Mouse (Mus musculus) cerebellum, adult (tissue): ENCODE results near the gene Clk3.
"Not testable (repeated sequence)": the region's sequence is repeated elsewhere in the genome, so short reads cannot be mapped to it uniquely, and the experiment has no call there.

Experiments used
- ATAC-seq: cut with Nextera tagmentation; 2 replicates; pipeline ENCODE4 v1.9.2; 2017; ENCODE audit warnings: mild to moderate bottlenecking, moderate library complexity, mixed read lengths; ENCODE audit not compliant: insufficient number of reproducible peaks, low FRiP score, low TSS enrichment

Gene Clk3

DNA sequence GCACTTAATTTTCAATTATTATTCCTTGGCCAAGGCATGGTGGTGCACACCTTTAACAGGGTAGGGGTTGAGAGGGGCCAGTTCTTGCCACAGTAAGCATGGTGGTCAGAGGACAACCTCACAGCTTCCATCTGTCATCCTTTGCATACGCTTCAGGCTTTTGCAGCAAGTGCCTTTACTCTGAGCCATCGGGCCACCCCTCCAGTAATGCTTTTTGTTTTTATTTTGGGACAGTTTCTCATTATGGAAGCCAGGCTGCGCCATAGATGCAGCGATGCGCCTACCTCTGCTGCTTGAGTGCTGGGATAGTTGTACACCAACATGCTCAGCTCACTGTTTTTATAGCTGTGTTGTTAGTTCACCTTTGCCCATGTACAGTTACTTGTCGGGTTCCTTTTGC, 32.1 kb downstream of the Clk3 start:
- ATAC-seq: no peak

DNA sequence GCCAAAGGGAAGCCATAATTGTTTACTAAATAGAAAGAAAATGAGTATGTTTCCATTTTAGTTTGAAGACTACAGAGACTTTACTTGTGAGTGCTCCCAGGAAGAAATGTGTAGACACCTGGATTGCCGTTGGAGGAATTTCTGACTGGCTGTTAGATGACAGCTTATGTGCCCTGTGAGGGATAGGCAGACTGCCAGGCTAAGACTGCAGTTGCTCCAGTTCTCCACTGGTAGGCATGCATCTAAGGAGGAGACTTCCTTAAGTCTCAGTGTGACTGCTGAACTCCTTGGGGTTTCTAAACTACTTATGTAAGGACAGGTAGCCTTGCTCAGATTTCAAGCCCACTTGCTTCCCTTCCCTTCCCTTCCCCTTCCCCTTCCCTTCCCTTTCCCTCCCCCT, 37.3 kb downstream of the Clk3 start:
- no peak; the same call in 1 of the 2 replicates for ATAC-seq

- no peak for ATAC-seq
These were observed 41.0 kb downstream of the Clk3 start for GRCm38 (mm10) chr9:57724701-57725100.

DNA sequence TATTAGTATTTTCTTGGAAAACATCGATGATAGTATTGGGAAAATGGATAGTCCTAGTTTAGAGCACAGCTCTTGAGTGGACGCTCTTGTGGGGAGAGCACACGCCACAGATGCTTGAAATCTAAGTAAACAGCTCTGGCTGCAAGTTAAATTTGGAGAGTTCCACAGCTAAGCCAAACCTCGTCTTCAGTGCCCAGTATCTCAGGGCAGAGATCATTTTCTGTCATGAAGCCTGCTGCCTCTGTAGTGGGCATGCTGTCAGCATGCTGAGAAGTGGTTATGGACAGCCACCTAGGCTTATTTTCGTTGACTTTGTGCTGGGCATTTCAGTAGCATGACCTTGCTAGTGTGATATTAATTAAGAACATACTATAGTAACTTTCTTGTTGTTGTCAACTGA, 41.9 kb downstream of the Clk3 start:
- no peak for ATAC-seq

GRCm38 (mm10) chr9:57723315-57723715, 42.3 kb downstream of the Clk3 start:
- no peak for ATAC-seq

DNA sequence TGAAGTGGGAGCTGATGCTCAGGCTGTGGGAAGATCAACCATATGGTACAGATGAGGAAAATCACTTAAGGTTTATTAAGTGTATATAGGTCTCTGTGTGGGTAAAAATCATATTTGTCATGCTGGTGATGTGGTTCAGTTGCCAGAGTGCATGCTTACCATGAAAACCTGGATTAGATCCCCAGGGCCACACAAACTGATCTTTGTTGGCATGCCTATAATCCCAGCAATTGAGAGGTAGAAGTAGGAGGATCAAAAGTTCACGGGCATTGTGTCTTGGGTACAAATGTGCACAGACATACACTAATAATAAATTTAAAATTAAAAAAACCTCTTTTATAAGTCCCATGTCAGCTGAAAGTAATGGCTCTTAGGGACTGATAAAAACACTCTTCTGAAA, 43.3 kb downstream of the Clk3 start:
- ATAC-seq: no peak

DNA sequence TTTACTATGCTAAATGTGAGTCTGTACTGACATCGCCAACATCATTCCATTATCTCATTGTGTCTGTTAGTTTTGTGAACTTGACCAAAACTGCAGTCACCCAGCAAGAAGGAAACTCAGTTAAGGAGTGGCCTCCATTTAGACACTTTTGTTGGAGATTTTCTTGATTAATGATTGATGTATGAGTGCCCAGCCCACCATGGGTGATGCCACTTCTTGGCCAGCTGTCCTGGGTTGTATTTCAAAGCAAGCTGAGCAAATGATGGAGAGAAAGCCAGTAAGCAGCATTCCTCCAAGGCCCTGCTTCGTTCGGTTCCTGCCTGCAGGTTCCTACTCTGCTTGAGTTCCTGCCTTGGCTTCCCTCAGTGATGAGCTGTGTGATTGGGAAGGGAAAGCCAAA, 44.9 kb downstream of the Clk3 start:
- ATAC-seq: no peak

DNA sequence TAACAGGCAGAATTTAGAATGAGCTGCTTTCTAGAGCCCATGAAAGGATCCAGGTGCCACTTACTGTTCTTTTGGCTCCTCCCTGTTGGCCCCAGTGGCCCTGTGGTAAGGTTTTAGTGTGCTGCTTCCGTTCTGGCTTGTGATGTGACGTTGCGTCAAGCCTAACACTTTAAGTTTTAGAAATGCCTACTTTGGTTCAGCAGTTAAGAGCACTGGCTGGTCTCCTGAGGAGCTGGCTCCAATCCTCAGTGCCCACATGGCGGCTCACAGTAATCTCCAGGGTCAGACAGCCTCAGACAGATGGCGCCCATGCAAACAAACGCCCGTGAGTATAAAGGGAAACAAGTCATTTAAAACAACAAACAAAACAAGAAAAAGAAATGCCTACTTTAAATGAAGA, 47.3 kb downstream of the Clk3 start:
- peak; percentile 45; the same call in 1 of the 2 replicates for ATAC-seq

- no peak for ATAC-seq
These were observed 53.5 kb downstream of the Clk3 start for GRCm38 (mm10) chr9:57712194-57712593.

DNA sequence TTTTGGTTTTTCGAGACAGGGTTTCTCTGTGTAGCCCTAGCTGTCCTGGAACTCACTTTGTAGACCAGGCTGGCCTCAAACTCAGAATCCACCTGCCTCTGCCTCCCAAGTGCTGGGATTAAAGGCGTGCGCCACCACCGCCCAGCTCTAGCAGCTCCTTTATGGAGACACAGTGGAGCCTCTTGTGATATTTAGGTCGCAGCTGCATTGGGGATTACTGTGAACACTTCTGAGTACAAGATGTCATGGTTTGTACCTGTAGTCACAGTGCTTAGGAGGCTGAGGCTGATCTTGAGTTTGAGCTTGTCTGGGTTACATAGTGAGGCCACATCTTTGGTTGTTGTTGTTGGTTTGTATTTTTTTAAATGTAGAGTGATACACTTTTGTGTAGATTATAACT, 55.4 kb downstream of the Clk3 start:
- not testable (repeated sequence) for ATAC-seq

DNA sequence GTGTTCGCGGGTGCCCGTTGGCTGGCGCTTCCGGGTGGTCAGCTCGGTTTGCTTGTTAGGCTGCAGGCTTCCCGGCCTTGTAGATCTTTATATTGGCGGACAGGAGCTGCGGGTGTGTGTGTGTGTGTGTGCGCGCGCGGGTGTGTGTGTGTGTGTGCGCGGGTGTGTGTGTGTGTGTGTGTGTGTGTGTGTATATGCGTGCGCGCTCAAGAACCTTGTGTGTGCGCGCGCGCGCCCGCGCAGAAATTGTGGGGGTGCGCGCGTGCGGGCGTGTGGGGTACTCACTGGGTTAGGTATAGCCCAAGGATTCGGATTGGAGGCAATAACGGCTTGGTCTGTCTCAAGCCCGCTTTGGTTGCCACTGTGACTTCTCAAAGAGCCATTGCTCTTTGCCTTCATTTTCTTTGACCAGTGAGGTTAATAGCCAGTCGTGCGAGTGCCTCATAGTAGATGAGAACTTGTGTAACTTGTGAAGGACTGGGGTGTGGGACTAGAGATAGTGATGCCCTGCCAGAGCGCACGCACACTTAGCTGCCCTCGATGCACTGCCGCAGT, 56.9 kb downstream of the Clk3 start:
- ATAC-seq: peak; percentile 15; the same call in 1 of the 2 replicates

DNA sequence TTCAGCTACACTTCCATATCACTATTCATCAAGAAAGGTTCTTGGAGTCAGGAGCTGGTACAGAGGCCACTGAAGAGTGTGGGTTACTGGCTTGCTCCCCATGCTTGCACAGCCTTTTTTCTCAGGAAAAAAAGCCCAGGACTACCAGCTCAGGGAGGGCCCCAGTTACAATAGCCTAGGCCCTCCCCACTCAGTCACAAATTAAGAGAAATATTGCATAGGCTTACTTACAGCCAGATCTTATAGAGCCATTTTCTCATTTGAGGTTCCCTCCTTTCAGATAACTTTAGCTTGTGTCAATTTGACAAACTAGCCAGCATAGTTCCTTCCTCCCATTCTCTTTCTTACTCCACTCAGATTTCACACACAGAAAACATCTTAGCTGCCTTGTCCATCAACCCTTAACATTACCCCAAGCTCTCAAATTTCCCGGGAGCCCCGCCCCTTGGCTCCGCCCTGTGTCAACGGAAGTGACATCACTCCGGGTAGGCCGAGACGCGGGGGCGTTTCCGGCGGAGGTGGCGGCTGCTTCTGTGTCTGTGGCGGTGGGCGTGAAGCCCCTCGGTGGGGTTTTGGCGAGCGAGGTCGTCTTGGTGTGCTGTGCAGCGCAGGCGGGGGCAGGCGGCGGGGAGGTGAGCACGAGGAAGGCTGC, 57.5 kb downstream of the Clk3 start, which contains the start of gene Edc3:
Edc3 (plus strand) TSS at position 473 of the 652 bp plus-strand sequence.
- peak; percentile 70; the same call in 1 of the 2 replicates for ATAC-seq

GRCm38 (mm10) chr9:57706496-57706895, 59.2 kb downstream of the Clk3 start:
- ATAC-seq: no peak
